Mouse (Mus musculus): ENCODE results near the gene Rai14.

Gene Rai14

GRCm38 (mm10) chr15:10654696-10655095 is 59.7 kb downstream of the Rai14 start:
- no peak for DNase-seq (ENCODE audit: low spot score in 2 of 2)

GRCm38 (mm10) chr15:10652931-10653475 is 61.4 kb downstream of the Rai14 start:
- no peak for DNase-seq (ENCODE audit: low spot score in 2 of 2)

- DNase-seq (ENCODE audit: low spot score in 2 of 2) = no peak
Measured at GRCm38 (mm10) chr15:10648372-10649109, 65.9 kb downstream of the Rai14 start.

- DNase-seq (ENCODE audit: low spot score in 2 of 2) = no peak
Measured at GRCm38 (mm10) chr15:10646297-10646696, 68.1 kb downstream of the Rai14 start.

- DNase-seq (ENCODE audit: low spot score in 2 of 2) = no peak
Measured at GRCm38 (mm10) chr15:10645101-10645500, 69.3 kb downstream of the Rai14 start.

GRCm38 (mm10) chr15:10643819-10644218 is 70.6 kb downstream of the Rai14 start:
- no peak for DNase-seq (ENCODE audit: low spot score in 2 of 2)

GRCm38 (mm10) chr15:10643224-10643623 is 71.2 kb downstream of the Rai14 start:
- DNase-seq (ENCODE audit: low spot score in 2 of 2) = no peak

- DNase-seq (ENCODE audit: low spot score in 2 of 2) = no peak
Measured at GRCm38 (mm10) chr15:10642419-10642818, 72.0 kb downstream of the Rai14 start.

- DNase-seq (ENCODE audit: low spot score in 2 of 2) = no peak
Measured at GRCm38 (mm10) chr15:10640721-10641120, 73.7 kb downstream of the Rai14 start.

- DNase-seq (ENCODE audit: low spot score in 2 of 2) = no peak
Measured at GRCm38 (mm10) chr15:10637251-10637793, 77.1 kb downstream of the Rai14 start.

GRCm38 (mm10) chr15:10636844-10637243 is 77.6 kb downstream of the Rai14 start:
- no peak for DNase-seq (ENCODE audit: low spot score in 2 of 2)

GRCm38 (mm10) chr15:10635121-10635520 is 79.3 kb downstream of the Rai14 start:
- no peak for DNase-seq (ENCODE audit: low spot score in 2 of 2)

GRCm38 (mm10) chr15:10634176-10634575 is 80.2 kb downstream of the Rai14 start:
- DNase-seq (ENCODE audit: low spot score in 2 of 2) = no peak

- no peak for DNase-seq (ENCODE audit: low spot score in 2 of 2)
Measured at GRCm38 (mm10) chr15:10633381-10633780, 81.0 kb downstream of the Rai14 start.

- no peak for DNase-seq (ENCODE audit: low spot score in 2 of 2)
Measured at GRCm38 (mm10) chr15:10632581-10632980, 81.8 kb downstream of the Rai14 start.

GRCm38 (mm10) chr15:10632060-10632459 is 82.4 kb downstream of the Rai14 start:
- DNase-seq (ENCODE audit: low spot score in 2 of 2) = no peak

- no peak for DNase-seq (ENCODE audit: low spot score in 2 of 2)
Measured at GRCm38 (mm10) chr15:10631541-10631940, 82.9 kb downstream of the Rai14 start.

- DNase-seq (ENCODE audit: low spot score in 2 of 2) = no peak
Measured at GRCm38 (mm10) chr15:10628980-10629346, 85.5 kb downstream of the Rai14 start.

GRCm38 (mm10) chr15:10628131-10628979 is 86.1 kb downstream of the Rai14 start:
- DNase-seq (ENCODE audit: low spot score in 2 of 2) = no peak

GRCm38 (mm10) chr15:10623571-10624227 is 90.7 kb downstream of the Rai14 start:
- no peak for DNase-seq (ENCODE audit: low spot score in 2 of 2)

GRCm38 (mm10) chr15:10621194-10621593 is 93.2 kb downstream of the Rai14 start:
- no peak for DNase-seq (ENCODE audit: low spot score in 2 of 2)

GRCm38 (mm10) chr15:10619678-10620077 is 94.7 kb downstream of the Rai14 start:
- no peak for DNase-seq (ENCODE audit: low spot score in 2 of 2)

All from natural killer cell, adult 2 months (primary cell).